Mouse (Mus musculus) inflammation-experienced regulatory T-cells (primary cell): ENCODE measurements around the gene Slc38a1. TPM values are rescaled to one million over a fixed set of nuclear protein-coding genes. Genes with fewer than 3 reads are reported as not detected.

Experiments used
- polyA plus RNA-seq, 2 experiments: library from polyadenylated mRNA; unstranded; fragments of 100-300 nt; shearing (Covaris generic); gene quantifications; one replicate each; pipeline ENCODE4 v1.2.1; 2017

Slc38a1 gene
- 10 to 100 TPM; 59.4 to 59.7 TPM for polyA plus RNA-seq

DNA sequence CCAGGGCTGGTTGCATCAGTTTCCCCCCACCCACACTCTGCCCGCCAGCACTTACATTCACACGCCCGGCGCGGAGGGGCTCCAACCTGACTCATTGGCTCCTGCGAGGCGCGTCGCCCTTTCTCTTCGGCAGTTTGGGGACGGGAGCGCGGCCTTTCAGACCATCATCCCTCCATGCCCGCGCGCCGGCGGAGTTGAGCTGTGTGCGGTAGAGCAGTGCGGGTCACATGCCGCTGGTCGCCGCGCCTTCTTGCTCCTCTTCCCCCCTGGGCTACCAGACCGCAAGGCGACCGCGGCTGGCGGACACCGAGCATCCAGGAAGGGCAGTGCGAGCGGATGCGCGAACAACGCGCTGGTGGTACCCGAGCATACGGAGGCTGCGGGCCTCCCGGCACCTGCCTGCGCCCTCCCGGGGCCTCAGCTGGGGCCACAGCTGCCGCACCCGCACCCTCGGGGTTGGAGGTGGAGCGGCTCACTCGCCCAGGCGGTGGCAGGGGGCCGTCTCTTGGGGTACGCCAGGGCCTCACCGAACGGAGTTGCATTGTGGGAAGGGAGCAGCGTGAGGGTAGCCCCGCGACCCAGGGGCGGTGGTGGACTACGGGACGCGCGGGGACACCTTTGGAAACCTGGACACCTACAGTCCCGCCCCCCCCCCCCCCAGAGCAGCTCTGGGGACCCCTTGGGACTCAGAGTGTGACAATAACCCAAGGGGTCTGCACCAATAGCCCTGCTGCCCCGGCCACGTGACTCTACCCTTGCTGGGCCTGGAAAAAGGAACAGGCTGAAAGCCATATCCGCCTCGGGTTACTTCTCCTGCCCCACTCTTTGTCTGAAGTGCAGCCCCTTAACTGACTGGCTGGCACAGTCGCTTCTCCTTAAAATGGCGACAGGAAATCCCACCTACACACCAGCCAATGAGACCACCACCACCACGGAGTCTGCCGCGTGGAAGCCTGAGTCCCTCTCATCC is at the start of gene Slc38a1:
Gene Slc38a1 (minus strand): TSS at position 478 of the 970 bp plus-strand sequence.

Other genes with a start within 250 kb of the Slc38a1 start
- 10 to 100 TPM; 76.7 to 81.8 TPM for gene Scaf11, start 182.1 kb downstream of the Slc38a1 start, polyA plus RNA-seq
- 10 to 100 TPM; 60.8 to 79.7 TPM for gene Slc38a2, start 56.8 kb upstream of the Slc38a1 start, polyA plus RNA-seq